Mouse (Mus musculus) liver, embryonic 14.5 days (tissue): ENCODE data around the gene Vwf. TPM values are rescaled to one million over a fixed set of nuclear protein-coding genes. Genes with fewer than 3 reads are reported as not detected.

Experiments
- ATAC-seq: fragments of 200-750 bp; cut with Nextera tagmentation; 2 replicates; pipeline ENCODE4 v1.8.0; 2017; ENCODE audit warnings: moderate number of reproducible peaks, mild to moderate bottlenecking, moderate library complexity; ENCODE audit not compliant: insufficient read depth
- DNase-seq, 3 experiments: peaks; one replicate each; pipeline ENCODE4 v3.0.0-alpha.2; 2012 to 2013; ENCODE audit warnings: low read depth in 3 of 3, low spot score in 3 of 3
- H3K27ac ChIP-seq: fragments of 300-500 bp; sonication (generic); 2 replicates; pipeline ENCODE4 v1.5.1; 2014; ENCODE audit warnings: moderate library complexity, mild to moderate bottlenecking, control low read depth, inconsistent platforms
- H3K27me3 ChIP-seq: fragments of 300-500 bp; sonication (generic); 2 replicates; pipeline ENCODE4 v1.6.1; 2014; ENCODE audit warnings: mild to moderate bottlenecking, low read length, moderate library complexity; ENCODE audit not compliant: control insufficient read depth, insufficient read depth
- H3K36me3 ChIP-seq: fragments of 300-500 bp; sonication (generic); replicated peaks from 2 replicates; pipeline ENCODE4 v1.6.1; 2014; ENCODE audit warnings: low read depth; ENCODE audit not compliant: control insufficient read depth, insufficient read depth
- H3K4me1 ChIP-seq, 2 experiments: fragments of 200-500 bp in 1 of 2; fragments of 300-500 bp in 1 of 2; sonication (generic) in 1 of 2; replicated peaks; 2 replicates each; pipeline ENCODE4 v1.6.1; 2012 to 2014; ENCODE audit warnings: antibody characterized with exemption in 1 of 2, inconsistent platforms in 1 of 2, low read length in 1 of 2; ENCODE audit not compliant: control insufficient read depth in 2 of 2, insufficient read depth in 2 of 2
- H3K4me2 ChIP-seq: fragments of 300-500 bp; sonication (generic); 2 replicates; pipeline ENCODE4 v1.6.1; 2014; ENCODE audit warnings: low read depth, mild to moderate bottlenecking, control low read depth, moderate library complexity
- H3K4me3 ChIP-seq, 2 experiments: fragments of 200-500 bp in 1 of 2; fragments of 300-500 bp in 1 of 2; sonication (generic) in 1 of 2; 2 replicates each; pipeline ENCODE4 v1.5.1; 2012 to 2014; ENCODE audit warnings: low read depth in 2 of 2, low read length in 2 of 2, mild to moderate bottlenecking in 2 of 2, control low read depth in 1 of 2, inconsistent platforms in 1 of 2, moderate library complexity in 1 of 2; ENCODE audit not compliant: insufficient read depth in 1 of 2
- H3K9ac ChIP-seq: fragments of 300-500 bp; sonication (generic); replicated peaks from 2 replicates; pipeline ENCODE4 v1.6.1; 2014; ENCODE audit warnings: mild to moderate bottlenecking, control low read depth, moderate library complexity
- H3K9me3 ChIP-seq: fragments of 300-500 bp; sonication (generic); 2 replicates; pipeline ENCODE4 v1.6.1; 2016; ENCODE audit warnings: low read length, mixed read lengths; ENCODE audit not compliant: control insufficient read depth
- CTCF ChIP-seq: IDR thresholded peaks from 2 replicates; pipeline ENCODE4 v1.5.1; 2016; ENCODE audit warnings: antibody characterized with exemption, low read depth, control low read depth
- EP300 ChIP-seq: IDR thresholded peaks from 2 replicates; pipeline ENCODE4 v1.6.1; 2016; ENCODE audit warnings: antibody characterized with exemption, low read depth
- WGBS: fragments of 180-500 bp; shearing (Covaris S2); extraction: QIAGEN DNeasy Blood & Tissue Kit; methylation state at CpG from one replicate; pipeline ENCODE4 v1.1.7; 2014; ENCODE audit not compliant: insufficient replicate concordance; 5-methylcytosine and 5-hydroxymethylcytosine counted together
- polyA plus RNA-seq, 2 experiments: library from polyadenylated mRNA; depleted of rRNA in 1 of 2; stranded (reverse) in 1 of 2; unstranded in 1 of 2; fragments of >200 nt; fragmentation: Nextera tagmentation in 1 of 2; extraction: Ambion mirVana in 1 of 2; gene quantifications; 2 replicates each; pipeline versions ENCODE4 v1.2.1 to v1.2.3; 2012 to 2014

Gene Vwf
- polyA plus RNA-seq, 2 experiments, result 9.0 to 11.1 TPM

DNA sequence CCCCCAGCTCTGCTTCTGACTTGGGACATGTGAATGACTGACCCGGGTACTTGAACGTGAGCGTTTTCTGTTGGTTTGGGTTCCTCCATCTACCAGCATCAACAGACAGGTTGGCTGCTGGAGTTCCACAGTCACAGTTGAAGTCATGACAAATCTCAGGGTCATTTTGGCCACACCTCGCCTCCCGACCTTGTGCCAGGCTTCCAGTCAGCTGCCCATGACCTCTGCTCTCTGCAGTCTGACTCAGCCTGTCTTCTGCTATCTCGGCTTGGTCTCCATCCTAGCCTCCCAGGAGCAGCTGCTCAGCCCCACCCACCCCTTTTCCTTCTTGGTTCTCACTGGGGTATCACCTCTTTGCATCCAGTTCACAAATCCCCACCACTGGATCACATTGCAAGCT, 182.9 kb downstream of the Vwf start:
- Histone ChIP-seq H3K4me1 (no peaks in the 10 kb centered on the region), H3K27me3 (no peaks in the 10 kb centered on the region), H3K9ac (no peak overlapping the region), H3K27ac (no peak overlapping the region), H3K9me3 (no peaks in the 10 kb centered on the region), H3K36me3 (no peaks in the 10 kb centered on the region), H3K4me3 (no peak overlapping the region), H3K4me2 (no peak overlapping the region)
- DNase-seq (no peak), ATAC-seq (no peak)
- WGBS, result 63% methylated on average over 6 of the region's 6 CpGs
- TF ChIP-seq CTCF (no peak), EP300 (no peak)

DNA sequence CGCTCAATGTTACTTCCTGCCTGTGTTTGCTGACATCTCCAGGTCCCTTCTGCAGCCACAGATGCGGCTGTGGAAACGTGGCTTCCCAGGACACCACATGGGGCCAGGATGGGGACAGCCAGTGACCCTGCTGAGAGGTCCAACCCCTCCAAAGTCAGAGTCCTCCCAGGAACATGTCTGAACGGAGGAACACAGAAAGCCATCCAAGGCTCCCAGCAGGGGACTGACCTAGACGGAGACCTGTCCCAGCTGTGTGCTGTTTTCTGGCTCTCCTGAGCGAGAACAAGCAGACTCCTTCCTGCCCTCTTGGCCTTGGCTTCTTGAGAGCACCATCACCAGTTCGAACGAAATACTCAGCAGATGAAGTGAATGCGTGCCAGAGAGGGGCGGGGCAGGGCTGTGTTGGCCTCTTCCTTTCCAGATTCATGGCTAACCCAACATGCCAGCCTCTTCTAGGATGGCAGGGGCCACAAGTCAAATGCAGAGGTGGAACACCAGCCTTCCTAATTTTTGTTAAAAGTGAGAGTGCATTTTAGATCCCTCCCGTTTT, 183.5 kb downstream of the Vwf start:
- WGBS, result 58% methylated on average over 11 of the region's 11 CpGs
- Histone ChIP-seq H3K4me3 (no peak overlapping the region), H3K4me1 (no peaks in the 10 kb centered on the region), H3K27me3 (no peaks in the 10 kb centered on the region), H3K27ac (no peak overlapping the region), H3K36me3 (no peaks in the 10 kb centered on the region), H3K9ac (no peak overlapping the region), H3K9me3 (no peaks in the 10 kb centered on the region), H3K4me2 (no peak overlapping the region)
- ATAC-seq (no peak), DNase-seq (no peak)
- no peak for TF ChIP-seq EP300
- TF ChIP-seq CTCF, result no peak

Other genes starting within 250 kb of the Vwf start
- gene Ltbr, start 232.9 kb upstream of the Vwf start, polyA plus RNA-seq (2012; rRNA removed), result 12.3 and 12.5 TPM in 2 replicates
- gene Ltbr, start 232.9 kb upstream of the Vwf start, polyA plus RNA-seq (2014; fragmentation: Nextera tagmentation; extraction: Ambion mirVana), result 15.2 and 15.7 TPM in 2 replicates
- gene Scnn1a, start 226.1 kb upstream of the Vwf start, polyA plus RNA-seq (2012; rRNA removed), result 0.34 and 0.40 TPM in 2 replicates
- gene Scnn1a, start 226.1 kb upstream of the Vwf start, polyA plus RNA-seq (2014; fragmentation: Nextera tagmentation; extraction: Ambion mirVana), result 0.34 and 0.36 TPM in 2 replicates
- gene Tnfrsf1a, start 197.4 kb upstream of the Vwf start, polyA plus RNA-seq (2012; rRNA removed), result 15.4 and 16.8 TPM in 2 replicates
- 19.8 and 21.1 TPM in 2 replicates for gene Tnfrsf1a, start 197.4 kb upstream of the Vwf start, polyA plus RNA-seq (2014; fragmentation: Nextera tagmentation; extraction: Ambion mirVana)
- gene Plekhg6, start 166.0 kb upstream of the Vwf start, polyA plus RNA-seq (2012; rRNA removed), result 0.39 and 0.48 TPM in 2 replicates
- gene Plekhg6, start 166.0 kb upstream of the Vwf start, polyA plus RNA-seq (2014; fragmentation: Nextera tagmentation; extraction: Ambion mirVana), result 0.38 and 0.47 TPM in 2 replicates
- 52.5 and 62.6 TPM in 2 replicates for gene Cd9, start 52.0 kb upstream of the Vwf start, polyA plus RNA-seq (2012; rRNA removed)
- gene Cd9, start 52.0 kb upstream of the Vwf start, polyA plus RNA-seq (2014; fragmentation: Nextera tagmentation; extraction: Ambion mirVana), result 96.8 and 105 TPM in 2 replicates
- 0.02 and 0.03 TPM in 2 replicates for gene Ano2, start 143.6 kb downstream of the Vwf start, polyA plus RNA-seq (2012; rRNA removed)
- gene Ano2, start 143.6 kb downstream of the Vwf start, polyA plus RNA-seq (2014; fragmentation: Nextera tagmentation; extraction: Ambion mirVana), result 0.08 TPM in 1 of 2 replicates, not detected in the other